15 mouse cellular contexts compared by ENCODE assay signal in genomic region chr7:38214473-38215214, GRCm38 (mm10). TPM values are rescaled to one million over a fixed set of nuclear protein-coding genes. Genes with fewer than 3 reads are reported as not detected.
A peak's percentile ranks its signal among the peaks of the same experiment; 100 is the strongest.
DNase-seq lines count a peak whose midpoint lies in the region; ATAC-seq and TF ChIP-seq lines count a peak whose summit lies in the region.
"Had no signal": no experiment of that assay in that cellular context is flagged by ENCODE, and none has a peak within 500 bp of the region (broad histone marks: within the 10 kb centered on the region; RNA-seq: fewer than 3 reads in every experiment).

No protein-coding gene starts in this region.

- no peak overlapping the region for H3K4me3 ChIP-seq in gastrocnemius, adult 2 months
- H3K4me3 ChIP-seq in bone marrow macrophage, adult 2 months (ENCODE audit: insufficient read depth, low read length) = no peak overlapping the region
- H3K4me3 ChIP-seq: hindbrain, embryonic 12.5 days; limb, embryonic 12.5 days had no signal

- peaks cover 18% of the 10 kb centered on the region for H3K4me1 ChIP-seq in bone marrow macrophage, adult 2 months (ENCODE audit: control insufficient read depth, insufficient read depth, low read length)
- H3K4me1 ChIP-seq: hindbrain, embryonic 12.5 days; limb, embryonic 12.5 days had no signal

- H3K27ac ChIP-seq in gastrocnemius, adult 2 months = peak overlapping the region; percentile 51
- peak overlapping the region; percentile 45 for H3K27ac ChIP-seq in bone marrow macrophage, adult 2 months (ENCODE audit: insufficient read depth, low read depth, low read length)
- H3K27ac ChIP-seq: hindbrain, embryonic 12.5 days; limb, embryonic 12.5 days had no signal

- no peak for TF ChIP-seq CTCF in gastrocnemius, adult 2 months (IDR thresholded peaks at IDR 0.05)
- TF ChIP-seq CTCF in bone marrow macrophage, adult 2 months (IDR thresholded peaks at IDR 0.05; ENCODE audit: low read depth, low read length) = no peak

- DNase-seq in gastrocnemius, adult 2 months = no peak
- no peak for DNase-seq in gastrocnemius, adult 18-20 months (ENCODE audit: low spot score)
- peak; percentile 77 for DNase-seq in thymus, postnatal 14 days
- no peak for DNase-seq in frontal cortex, postnatal 25 days (ENCODE audit: low spot score in 2 of 2)
- DNase-seq in urinary bladder, postnatal 36 days (ENCODE audit: low spot score in 2 of 2) = no peak
- no peak for DNase-seq in layer of hippocampus, adult 9-11 months
- DNase-seq: cerebellum, adult 9-10 months; kidney, adult 11 months; kidney, postnatal 36 days; layer of hippocampus, postnatal 36 days; lung, embryonic 14.5 days had no signal

- intact Hi-C loops in gastrocnemius, adult 2 months (cut with DNase I) = no loop called here

- peak; percentile 77 for ATAC-seq in monocyte, adult 5-6 weeks (replicated peaks; ENCODE audit: insufficient number of reproducible peaks, low FRiP score, low TSS enrichment, poor library complexity, severe bottlenecking)

- no peak for TF ChIP-seq POLR2A in bone marrow macrophage, adult 2 months (IDR thresholded peaks at IDR 0.05; ENCODE audit: borderline replicate concordance, low read depth, low read length)

RNA-seq across cellular contexts. Expression of gene Plekhf1, which starts 13.2 kb away (rescaled TPM):
- total RNA-seq in gastrocnemius, adult 2 months (2021) = 10 to 100 TPM in 1 of 2 experiments, 1 to 10 TPM in 1; 6.6 to 15.0 TPM
- 1 to 10 TPM; 5.7 to 8.4 TPM for total RNA-seq in gastrocnemius, adult 18-20 months (2021)
- 0.91 and 0.99 TPM in 2 replicates for polyA plus RNA-seq in bone marrow macrophage, adult 2 months (2012; ENCODE audit: insufficient read depth, insufficient read length, missing spikeins)
- 1.4 to 5.3 TPM (median 1.6 TPM) in 3 replicates for total RNA-seq in monocyte, adult 5-6 weeks (2017)

RNA-seq across cellular contexts. Expression of gene 1600014C10Rik, which starts 31.6 kb away (rescaled TPM):
- 10 to 100 TPM; 23.4 to 31.9 TPM for total RNA-seq in gastrocnemius, adult 2 months (2021)
- total RNA-seq in gastrocnemius, adult 18-20 months (2021) = 10 to 100 TPM; 26.5 to 27.1 TPM
- 20.3 and 21.4 TPM in 2 replicates for polyA plus RNA-seq in bone marrow macrophage, adult 2 months (2012; ENCODE audit: insufficient read depth, insufficient read length, missing spikeins)
- total RNA-seq in monocyte, adult 5-6 weeks (2017) = 14.8 to 15.5 TPM (median 15.0 TPM) in 3 replicates

RNA-seq across cellular contexts. Expression of gene Pop4, which starts 56.6 kb away (rescaled TPM):
- 1 to 10 TPM; 8.3 to 8.4 TPM for total RNA-seq in gastrocnemius, adult 2 months (2021)
- 1 to 10 TPM; 6.1 to 7.5 TPM for total RNA-seq in gastrocnemius, adult 18-20 months (2021)
- polyA plus RNA-seq in bone marrow macrophage, adult 2 months (2012; ENCODE audit: insufficient read depth, insufficient read length, missing spikeins) = 22.1 and 22.9 TPM in 2 replicates
- 43.5 to 50.6 TPM (median 49.7 TPM) in 3 replicates for total RNA-seq in monocyte, adult 5-6 weeks (2017)
